Mouse (Mus musculus): ENCODE data around the gene Caskin1. TPM values are rescaled to one million over a fixed set of nuclear protein-coding genes. Genes with fewer than 3 reads are reported as not detected.

Caskin1 gene
- polyA plus RNA-seq (2012; ENCODE audit: low replicate concordance) = 0.02 and 0.07 TPM in 2 replicates

DNA sequence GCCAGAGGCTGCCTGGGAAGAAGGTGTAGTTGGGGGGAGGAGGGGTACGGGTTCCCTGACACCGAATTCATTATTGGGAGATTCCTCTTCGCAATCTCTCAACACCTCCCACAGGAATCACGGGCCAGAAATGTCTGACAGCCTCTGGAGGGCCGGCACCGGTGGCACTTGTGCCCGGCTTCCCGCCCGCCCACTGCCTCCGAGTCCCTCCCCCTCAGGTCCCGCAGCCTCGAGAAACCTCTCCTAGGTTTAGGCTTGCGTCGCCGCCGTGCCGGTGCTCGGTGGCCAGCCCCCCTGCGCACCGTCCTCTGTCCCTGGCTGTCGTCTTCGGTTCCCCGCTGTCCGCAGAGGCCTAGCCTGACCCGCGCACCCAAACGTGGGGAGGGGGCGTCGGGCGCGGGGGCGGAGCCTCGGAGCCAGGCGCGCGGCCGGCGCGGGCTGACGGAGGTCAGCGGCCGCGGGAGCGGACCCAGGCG, at the start of gene Caskin1:
Caskin1 (plus strand) TSS at position 416 of the 476 bp plus-strand sequence.

GRCm38 (mm10) chr17:24442632-24443155, 45.7 kb upstream of the Caskin1 start, which contains the start of gene Dnase1l2:
Gene Dnase1l2 (minus strand): TSS chr17:24443105.

DNA sequence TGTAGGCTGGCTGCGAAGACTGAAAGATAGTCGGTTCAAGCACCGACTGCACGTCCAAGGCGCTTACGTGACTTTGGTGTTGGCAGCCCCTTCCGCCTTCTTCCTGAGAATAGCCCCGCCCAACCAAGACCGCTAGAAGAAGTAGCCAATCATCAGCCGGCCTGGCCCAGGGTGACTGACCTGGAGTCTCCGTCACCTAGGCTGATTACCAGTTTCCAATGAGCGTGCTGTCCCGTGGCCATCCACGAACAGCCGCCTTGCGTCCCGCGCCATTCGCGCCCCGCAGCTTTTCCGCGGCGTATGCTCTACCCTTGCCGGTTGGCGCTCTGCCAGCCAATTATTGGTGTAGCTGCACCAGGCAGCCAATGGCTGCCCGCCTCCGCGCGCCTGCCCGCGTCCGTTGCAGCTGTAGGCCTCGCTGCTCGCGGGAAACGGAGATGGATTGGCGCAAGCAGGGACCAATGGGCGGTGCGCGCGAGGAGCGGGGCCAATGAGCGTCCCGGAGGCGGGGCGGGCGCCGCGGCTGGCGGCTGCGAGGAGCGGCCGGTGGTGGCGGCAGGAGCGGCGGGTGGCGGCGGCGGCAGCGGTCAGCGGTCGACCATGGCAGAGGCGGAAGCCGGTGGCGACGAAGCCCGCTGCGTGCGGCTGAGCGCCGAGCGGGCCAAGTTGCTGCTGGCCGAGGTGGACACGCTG, 18.3 kb upstream of the Caskin1 start, which contains the start of the genes E4f1 and Pgp:
E4f1 (minus strand) TSS at position 404 of the 693 bp plus-strand sequence.
Pgp (plus strand) TSS at position 483 of the 693 bp plus-strand sequence.

GRCm38 (mm10) chr17:24473612-24474275, 14.7 kb upstream of the Caskin1 start, which contains the start of gene Bricd5:
Gene Bricd5 (plus strand): TSS chr17:24473884.

GRCm38 (mm10) chr17:24478663-24479380, 9.6 kb upstream of the Caskin1 start, which contains the start of gene Mlst8:
Gene Mlst8 (minus strand): TSS chr17:24479078.

GRCm38 (mm10) chr17:24527723-24528559, 39.5 kb downstream of the Caskin1 start, which contains the start of gene Traf7:
Gene Traf7 (minus strand): TSS chr17:24527938.

GRCm38 (mm10) chr17:24534160-24534718, 45.8 kb downstream of the Caskin1 start, which contains the start of gene Rab26:
Gene Rab26 (minus strand): TSS chr17:24534210.

GRCm38 (mm10) chr17:24549618-24550415, 61.4 kb downstream of the Caskin1 start, which contains the start of gene Pkd1:
Gene Pkd1 (plus strand): TSS chr17:24549834.

Other genes with a start within 250 kb of the Caskin1 start
- 7.7 and 18.3 TPM in 2 replicates for gene Ccnf, start 237.1 kb upstream of the Caskin1 start, polyA plus RNA-seq (2012; ENCODE audit: low replicate concordance)
- not detected in 2 replicates for gene Abca17, start 137.5 kb upstream of the Caskin1 start, polyA plus RNA-seq (2012; ENCODE audit: low replicate concordance)
- 21.5 and 52.7 TPM in 2 replicates for gene Abca3, start 136.7 kb upstream of the Caskin1 start, polyA plus RNA-seq (2012; ENCODE audit: low replicate concordance)
- gene Rnps1, start 74.0 kb upstream of the Caskin1 start, polyA plus RNA-seq (2012; ENCODE audit: low replicate concordance) = 102 and 132 TPM in 2 replicates
- 29.8 and 42.0 TPM in 2 replicates for gene Eci1, start 62.0 kb upstream of the Caskin1 start, polyA plus RNA-seq (2012; ENCODE audit: low replicate concordance)
- 0.31 and 0.68 TPM in 2 replicates for gene Dnase1l2, start 45.5 kb upstream of the Caskin1 start, polyA plus RNA-seq (2012; ENCODE audit: low replicate concordance)
- gene E4f1, start 18.3 kb upstream of the Caskin1 start, polyA plus RNA-seq (2012; ENCODE audit: low replicate concordance) = 32.1 and 40.4 TPM in 2 replicates
- 27.9 and 34.1 TPM in 2 replicates for gene Pgp, start 18.2 kb upstream of the Caskin1 start, polyA plus RNA-seq (2012; ENCODE audit: low replicate concordance)
- 0.24 and 0.74 TPM in 2 replicates for gene Bricd5, start 14.7 kb upstream of the Caskin1 start, polyA plus RNA-seq (2012; ENCODE audit: low replicate concordance)
- 5.3 and 8.0 TPM in 2 replicates for gene Mlst8, start 9.5 kb upstream of the Caskin1 start, polyA plus RNA-seq (2012; ENCODE audit: low replicate concordance)
- gene Traf7, start 39.3 kb downstream of the Caskin1 start, polyA plus RNA-seq (2012; ENCODE audit: low replicate concordance) = 156 and 190 TPM in 2 replicates
- gene Rab26, start 45.6 kb downstream of the Caskin1 start, polyA plus RNA-seq (2012; ENCODE audit: low replicate concordance) = 0.76 and 1.9 TPM in 2 replicates
- gene Pkd1, start 61.2 kb downstream of the Caskin1 start, polyA plus RNA-seq (2012; ENCODE audit: low replicate concordance) = 24.7 and 24.9 TPM in 2 replicates
- 37.6 and 45.7 TPM in 2 replicates for gene Tsc2, start 144.0 kb downstream of the Caskin1 start, polyA plus RNA-seq (2012; ENCODE audit: low replicate concordance)
- 3.8 and 6.9 TPM in 2 replicates for gene Nthl1, start 144.1 kb downstream of the Caskin1 start, polyA plus RNA-seq (2012; ENCODE audit: low replicate concordance)
- 3.8 and 6.4 TPM in 2 replicates for gene Slc9a3r2, start 161.7 kb downstream of the Caskin1 start, polyA plus RNA-seq (2012; ENCODE audit: low replicate concordance)
- 0.36 and 0.52 TPM in 2 replicates for gene Npw, start 169.9 kb downstream of the Caskin1 start, polyA plus RNA-seq (2012; ENCODE audit: low replicate concordance)
- gene Zfp598, start 181.1 kb downstream of the Caskin1 start, polyA plus RNA-seq (2012; ENCODE audit: low replicate concordance) = 56.2 and 93.5 TPM in 2 replicates
- gene Syngr3, start 201.4 kb downstream of the Caskin1 start, polyA plus RNA-seq (2012; ENCODE audit: low replicate concordance) = 0.15 and 0.24 TPM in 2 replicates
- gene Gfer, start 207.6 kb downstream of the Caskin1 start, polyA plus RNA-seq (2012; ENCODE audit: low replicate concordance) = 52.3 and 54.6 TPM in 2 replicates
- 5.9 and 10.3 TPM in 2 replicates for gene Noxo1, start 207.6 kb downstream of the Caskin1 start, polyA plus RNA-seq (2012; ENCODE audit: low replicate concordance)
- 8.7 and 12.3 TPM in 2 replicates for gene Tbl3, start 219.1 kb downstream of the Caskin1 start, polyA plus RNA-seq (2012; ENCODE audit: low replicate concordance)
- 0.16 and 0.36 TPM in 2 replicates for gene Rnf151, start 229.5 kb downstream of the Caskin1 start, polyA plus RNA-seq (2012; ENCODE audit: low replicate concordance)
- 42.1 and 88.6 TPM in 2 replicates for gene Rps2, start 229.5 kb downstream of the Caskin1 start, polyA plus RNA-seq (2012; ENCODE audit: low replicate concordance)
- 220 and 325 TPM in 2 replicates for gene Ndufb10, start 235.9 kb downstream of the Caskin1 start, polyA plus RNA-seq (2012; ENCODE audit: low replicate concordance)
- gene Rpl3l, start 239.2 kb downstream of the Caskin1 start, polyA plus RNA-seq (2012; ENCODE audit: low replicate concordance) = 0.31 and 0.38 TPM in 2 replicates
- 43.6 and 56.0 TPM in 2 replicates for gene Msrb1, start 248.0 kb downstream of the Caskin1 start, polyA plus RNA-seq (2012; ENCODE audit: low replicate concordance)